In genomic region chr6:109879145-109879544, GRCm38 (mm10) we compare ENCODE assay signal across 29 mouse cellular contexts.
DNase-seq lines count a peak whose midpoint lies in the region; ATAC-seq and TF ChIP-seq lines count a peak whose summit lies in the region.
"Had no signal": no experiment of that assay in that cellular context is flagged by ENCODE, and none has a peak within 500 bp of the region (broad histone marks: within the 10 kb centered on the region; RNA-seq: fewer than 3 reads in every experiment).

No protein-coding gene starts in this region.

- 69% methylated on average over 1 of the region's 1 CpGs for WGBS in forebrain, embryonic 16.5 days
- WGBS in forebrain, embryonic 10.5 days = 92% methylated on average over 1 of the region's 1 CpGs

- no peaks in the 10 kb centered on the region for H3K4me1 ChIP-seq in forebrain, embryonic 16.5 days (replicated peaks; ENCODE audit: control insufficient read depth, insufficient read depth, low read length)
- H3K4me1 ChIP-seq in forebrain, embryonic 10.5 days = no peaks in the 10 kb centered on the region
- H3K4me1 ChIP-seq: embryonic facial prominence, embryonic 12.5 days; embryonic facial prominence, embryonic 15.5 days; forebrain, embryonic 15.5 days; heart, embryonic 12.5 days; heart, embryonic 15.5 days; hindbrain, embryonic 10.5 days; intestine, embryonic 15.5 days had no signal

- no peak for DNase-seq in forebrain, embryonic 10.5 days (ENCODE audit: extremely low spot score, low spot score)
- peak; percentile 10 to 39 for DNase-seq in layer of hippocampus, adult 2 months (ENCODE audit: low spot score in 2 of 2)
- DNase-seq in layer of hippocampus, adult 9-10 months (ENCODE audit: low spot score) = no peak
- peak; percentile 9 for DNase-seq in brain, embryonic 14.5 days (ENCODE audit: low read depth)
- no peak for DNase-seq in cerebellum, adult 9-10 months
- DNase-seq in frontal cortex, postnatal 25 days (ENCODE audit: low spot score in 2 of 2) = no peak
- DNase-seq: adrenal gland, postnatal 10 days; adrenal gland, postnatal 36 days; B cell, adult 2 months; cerebellum, adult 18-20 months; cerebellum, adult 9-11 months; cerebellum, postnatal 25 days; gastrocnemius, postnatal 25 days; heart, adult 18-20 months; heart, postnatal 10 days; heart, postnatal 36 days had no signal

- no peaks in the 10 kb centered on the region for H3K27me3 ChIP-seq in forebrain, embryonic 16.5 days (replicated peaks; ENCODE audit: control insufficient read depth, insufficient read depth, low read length)
- H3K27me3 ChIP-seq in forebrain, embryonic 10.5 days (ENCODE audit: poor library complexity, severe bottlenecking) = no peaks in the 10 kb centered on the region
- H3K27me3 ChIP-seq: CH12.LX; embryonic facial prominence, embryonic 12.5 days; embryonic facial prominence, embryonic 15.5 days; forebrain, embryonic 15.5 days; heart, embryonic 12.5 days; heart, embryonic 15.5 days; hindbrain, embryonic 13.5 days; intestine, embryonic 15.5 days; Patski had no signal

- H3K4me2 ChIP-seq in forebrain, embryonic 16.5 days (ENCODE audit: low read length) = no peak overlapping the region
- H3K4me2 ChIP-seq: embryonic facial prominence, embryonic 12.5 days; embryonic facial prominence, embryonic 15.5 days; forebrain, embryonic 15.5 days; heart, embryonic 12.5 days; heart, embryonic 15.5 days; hindbrain, embryonic 13.5 days; intestine, embryonic 15.5 days had no signal

- no peak overlapping the region for H3K27ac ChIP-seq in forebrain, embryonic 16.5 days (ENCODE audit: low read length)
- no peak overlapping the region for H3K27ac ChIP-seq in forebrain, embryonic 10.5 days
- no peak overlapping the region for H3K27ac ChIP-seq in layer of hippocampus, adult 2 months
- H3K27ac ChIP-seq: embryonic facial prominence, embryonic 12.5 days; embryonic facial prominence, embryonic 15.5 days; forebrain, embryonic 15.5 days; heart, embryonic 15.5 days; hindbrain, embryonic 10.5 days; hindbrain, embryonic 13.5 days; intestine, embryonic 15.5 days had no signal

- no peak overlapping the region for H3K9ac ChIP-seq in forebrain, embryonic 16.5 days (replicated peaks; ENCODE audit: low read depth, low read length)
- H3K9ac ChIP-seq: embryonic facial prominence, embryonic 12.5 days; embryonic facial prominence, embryonic 15.5 days; forebrain, embryonic 15.5 days; heart, embryonic 12.5 days; heart, embryonic 15.5 days; hindbrain, embryonic 13.5 days; intestine, embryonic 15.5 days had no signal

- no peak for TF ChIP-seq POLR2A in brain, embryonic 14.5 days (IDR thresholded peaks at IDR 0.05; ENCODE audit: borderline replicate concordance, extremely low read depth, insufficient read depth, insufficient read length, poor library complexity, severe bottlenecking)

- no peaks in the 10 kb centered on the region for H3K36me3 ChIP-seq in forebrain, embryonic 16.5 days (ENCODE audit: control insufficient read depth, insufficient read depth)
- H3K36me3 ChIP-seq in forebrain, embryonic 10.5 days (replicated peaks) = no peaks in the 10 kb centered on the region
- H3K36me3 ChIP-seq: embryonic facial prominence, embryonic 12.5 days; embryonic facial prominence, embryonic 15.5 days; forebrain, embryonic 15.5 days; G1E; heart, embryonic 12.5 days; heart, embryonic 15.5 days; hindbrain, embryonic 10.5 days; hindbrain, embryonic 13.5 days; intestine, embryonic 15.5 days had no signal

- H3K4me3 ChIP-seq in forebrain, embryonic 16.5 days (replicated peaks; ENCODE audit: low read length) = no peak overlapping the region
- H3K4me3 ChIP-seq in forebrain, embryonic 10.5 days = no peak overlapping the region
- H3K4me3 ChIP-seq in layer of hippocampus, adult 2 months = no peak overlapping the region
- H3K4me3 ChIP-seq: embryonic facial prominence, embryonic 12.5 days; embryonic facial prominence, embryonic 15.5 days; forebrain, embryonic 15.5 days; heart, embryonic 12.5 days; heart, embryonic 15.5 days; hindbrain, embryonic 10.5 days; hindbrain, embryonic 13.5 days; intestine, embryonic 15.5 days had no signal

- H3K9me3 ChIP-seq in forebrain, embryonic 16.5 days (ENCODE audit: control insufficient read depth, low read length) = no peaks in the 10 kb centered on the region
- no peaks in the 10 kb centered on the region for H3K9me3 ChIP-seq in forebrain, embryonic 10.5 days
- H3K9me3 ChIP-seq: embryonic facial prominence, embryonic 12.5 days; embryonic facial prominence, embryonic 15.5 days; forebrain, embryonic 15.5 days; heart, embryonic 12.5 days; heart, embryonic 15.5 days; hindbrain, embryonic 10.5 days; hindbrain, embryonic 13.5 days; intestine, embryonic 15.5 days had no signal

- ATAC-seq in forebrain, embryonic 16.5 days = peak; percentile 54
- ATAC-seq: forebrain, embryonic 15.5 days; hindbrain, embryonic 16.5 days; intestine, embryonic 15.5 days; Patski had no signal

- TF ChIP-seq CTCF in layer of hippocampus, adult 2 months (conservative IDR thresholded peaks at IDR 0.05) = no peak
- no peak for TF ChIP-seq CTCF in brain, embryonic 14.5 days (IDR thresholded peaks at IDR 0.05; ENCODE audit: borderline replicate concordance, extremely low read depth, insufficient read depth, insufficient read length)

Comparison
In these comparisons a context has a peak if more than half of its experiments do, and no peak if none do; other contexts are left out.
1. DNase-seq: peak in layer of hippocampus, adult 2 months (2 of 2) and brain, embryonic 14.5 days (single experiment); none in forebrain, embryonic 10.5 days (single experiment), layer of hippocampus, adult 9-10 months (single experiment), cerebellum, adult 9-10 months (single experiment) and frontal cortex, postnatal 25 days (0 of 2).